ENCODE assay signal across 25 mouse cellular contexts in genomic region chr2:33683594-33683993, GRCm38 (mm10). TPM values are rescaled to one million over a fixed set of nuclear protein-coding genes. Genes with fewer than 3 reads are reported as not detected.
A peak's percentile ranks its signal among the peaks of the same experiment; 100 is the strongest.
DNase-seq lines count a peak whose midpoint lies in the region; ATAC-seq and TF ChIP-seq lines count a peak whose summit lies in the region.
"Had no signal": no experiment of that assay in that cellular context is flagged by ENCODE, and none has a peak within 500 bp of the region (broad histone marks: within the 10 kb centered on the region; RNA-seq: fewer than 3 reads in every experiment).

No protein-coding gene starts in this region.

- no peak for TF ChIP-seq POLR2A in brain, embryonic 14.5 days (IDR thresholded peaks at IDR 0.05; ENCODE audit: borderline replicate concordance, extremely low read depth, insufficient read depth, insufficient read length, poor library complexity, severe bottlenecking)

- H3K4me1 ChIP-seq in hindbrain, embryonic 10.5 days (replicated peaks), result peaks cover 26% of the 10 kb centered on the region
- H3K4me1 ChIP-seq in hindbrain, embryonic 16.5 days (ENCODE audit: control insufficient read depth, insufficient read depth, low read depth, low read length), result no peaks in the 10 kb centered on the region
- H3K4me1 ChIP-seq in forebrain, embryonic 15.5 days, result peaks cover 8% of the 10 kb centered on the region
- peaks cover 18% of the 10 kb centered on the region for H3K4me1 ChIP-seq in midbrain, embryonic 13.5 days (replicated peaks)
- H3K4me1 ChIP-seq: embryonic facial prominence, embryonic 13.5 days; heart, embryonic 10.5 days had no signal

- TF ChIP-seq CTCF in brain, embryonic 14.5 days (IDR thresholded peaks at IDR 0.05; ENCODE audit: borderline replicate concordance, extremely low read depth, insufficient read depth, insufficient read length), result no peak

- H3K4me3 ChIP-seq in hindbrain, embryonic 10.5 days, result no peak overlapping the region
- H3K4me3 ChIP-seq in hindbrain, embryonic 16.5 days (ENCODE audit: low read length), result no peak overlapping the region
- H3K4me3 ChIP-seq in forebrain, embryonic 15.5 days, result no peak overlapping the region
- H3K4me3 ChIP-seq in midbrain, embryonic 13.5 days (replicated peaks), result no peak overlapping the region
- H3K4me3 ChIP-seq: embryonic facial prominence, embryonic 13.5 days; erythroblast, embryonic 14.5 days; gastrocnemius, adult 2 months; heart, embryonic 10.5 days had no signal

- no peak overlapping the region for H3K9ac ChIP-seq in hindbrain, embryonic 16.5 days (ENCODE audit: low read depth, low read length)
- no peak overlapping the region for H3K9ac ChIP-seq in forebrain, embryonic 15.5 days (replicated peaks)
- no peak overlapping the region for H3K9ac ChIP-seq in midbrain, embryonic 13.5 days (replicated peaks)
- H3K9ac ChIP-seq: embryonic facial prominence, embryonic 13.5 days had no signal

- DNase-seq in hindbrain, embryonic 10.5 days (ENCODE audit: low spot score), result no peak
- peak; percentile 65 for DNase-seq in brain, embryonic 14.5 days (ENCODE audit: low read depth)
- no peak for DNase-seq in left cerebral cortex, adult 9 months (ENCODE audit: low spot score in 2 of 2)
- DNase-seq in cerebellum, adult 9-10 months, result no peak
- DNase-seq: cerebellum, adult 9-11 months; gastrocnemius, adult 2 months; heart, postnatal 4 days; kidney, adult 18-20 months; kidney, postnatal 4 days; lung, postnatal 4 days; right cerebral cortex, postnatal 25 days; spleen, adult 18-20 months; thymus, postnatal 14 days had no signal

- H3K4me2 ChIP-seq in hindbrain, embryonic 16.5 days (ENCODE audit: low read length), result no peak overlapping the region
- H3K4me2 ChIP-seq in forebrain, embryonic 15.5 days (replicated peaks), result no peak overlapping the region
- H3K4me2 ChIP-seq in midbrain, embryonic 13.5 days (replicated peaks), result no peak overlapping the region
- H3K4me2 ChIP-seq: embryonic facial prominence, embryonic 13.5 days had no signal

- peaks cover 25% of the 10 kb centered on the region for H3K27me3 ChIP-seq in hindbrain, embryonic 10.5 days (ENCODE audit: insufficient read depth, poor library complexity, severe bottlenecking)
- H3K27me3 ChIP-seq in hindbrain, embryonic 16.5 days (replicated peaks; ENCODE audit: control insufficient read depth, insufficient read depth, low read length), result no peaks in the 10 kb centered on the region
- peaks cover 3% of the 10 kb centered on the region; the same call in 1 of the 2 replicates for H3K27me3 ChIP-seq in forebrain, embryonic 15.5 days
- peaks cover 12% of the 10 kb centered on the region for H3K27me3 ChIP-seq in midbrain, embryonic 13.5 days

- peaks cover 5% of the 10 kb centered on the region; the same call in 1 of the 2 replicates for H3K9me3 ChIP-seq in hindbrain, embryonic 10.5 days
- H3K9me3 ChIP-seq in hindbrain, embryonic 16.5 days (ENCODE audit: control insufficient read depth, low read length), result no peaks in the 10 kb centered on the region
- H3K9me3 ChIP-seq in forebrain, embryonic 15.5 days, result no peaks in the 10 kb centered on the region
- H3K9me3 ChIP-seq in midbrain, embryonic 13.5 days, result no peaks in the 10 kb centered on the region; the same call in 1 of the 2 replicates
- H3K9me3 ChIP-seq: embryonic facial prominence, embryonic 13.5 days had no signal

- peak overlapping the region; percentile 14; the same call in 1 of the 2 replicates for H3K27ac ChIP-seq in hindbrain, embryonic 10.5 days
- H3K27ac ChIP-seq in hindbrain, embryonic 16.5 days (ENCODE audit: low read depth, low read length), result no peak overlapping the region
- H3K27ac ChIP-seq in forebrain, embryonic 15.5 days (replicated peaks), result no peak overlapping the region
- H3K27ac ChIP-seq in midbrain, embryonic 13.5 days, result 0 out of 2 replicates have a peak overlapping the region, but pooled peaks have one; percentile 60
- H3K27ac ChIP-seq: embryonic facial prominence, embryonic 13.5 days; gastrocnemius, adult 2 months; heart, embryonic 10.5 days had no signal

- WGBS in hindbrain, embryonic 10.5 days, result 64% methylated on average over 4 of the region's 4 CpGs
- 62% methylated on average over 4 of the region's 4 CpGs for WGBS in hindbrain, embryonic 16.5 days
- WGBS in forebrain, embryonic 15.5 days, result 29% methylated on average over 4 of the region's 4 CpGs
- WGBS in midbrain, embryonic 13.5 days, result 45% methylated on average over 4 of the region's 4 CpGs

- H3K36me3 ChIP-seq in hindbrain, embryonic 10.5 days, result no peaks in the 10 kb centered on the region
- no peaks in the 10 kb centered on the region for H3K36me3 ChIP-seq in hindbrain, embryonic 16.5 days (ENCODE audit: control insufficient read depth, insufficient read depth, low read length)
- H3K36me3 ChIP-seq in forebrain, embryonic 15.5 days, result no peaks in the 10 kb centered on the region
- no peaks in the 10 kb centered on the region for H3K36me3 ChIP-seq in midbrain, embryonic 13.5 days
- H3K36me3 ChIP-seq: embryonic facial prominence, embryonic 13.5 days; heart, embryonic 10.5 days had no signal

- ATAC-seq in hindbrain, embryonic 16.5 days, result no peak
- ATAC-seq in forebrain, embryonic 15.5 days (replicated peaks), result peak; percentile 61; the same call in 1 of the 2 replicates
- peak; percentile 50; the same call in 1 of the 2 replicates for ATAC-seq in midbrain, embryonic 13.5 days
- ATAC-seq: CD4-positive, CD25-positive, alpha-beta regulatory T cell, adult 4 months; inflammation-experienced regulatory T-cells, adult 6 months had no signal

RNA-seq across cellular contexts. Expression of gene Lmx1b, which starts 43.3 kb away (rescaled TPM):
- polyA plus RNA-seq in hindbrain, embryonic 10.5 days (2016; fragmentation: Nextera tagmentation; extraction: Ambion mirVana), result 2.5 and 7.7 TPM in 2 replicates
- polyA plus RNA-seq in hindbrain, embryonic 16.5 days (2015; fragmentation: Nextera tagmentation; extraction: Ambion mirVana), result 3.3 and 3.5 TPM in 2 replicates
- 2.9 and 16.0 TPM in 2 replicates for polyA plus RNA-seq in brain, embryonic 14.5 days (2012; rRNA removed)
- polyA plus RNA-seq in forebrain, embryonic 15.5 days (2015; fragmentation: Nextera tagmentation; extraction: Ambion mirVana), result 0.06 and 0.13 TPM in 2 replicates
- polyA plus RNA-seq in midbrain, embryonic 13.5 days (2015; fragmentation: Nextera tagmentation; extraction: Ambion mirVana), result 2.5 and 2.7 TPM in 2 replicates
- polyA plus RNA-seq: CD4-positive, CD25-positive, alpha-beta regulatory T cell, adult 4 months; erythroblast, embryonic 14.5 days; heart, embryonic 16.5 days; inflammation-experienced regulatory T-cells, adult 6 months; liver, adult 2 months; liver, embryonic 16.5 days; lung, embryonic 16.5 days had no signal

Comparison
In these comparisons a context has a peak if more than half of its experiments do, and no peak if none do; other contexts are left out.
1. H3K27ac ChIP-seq: peak in hindbrain, embryonic 10.5 days (single experiment) and midbrain, embryonic 13.5 days (single experiment); none in hindbrain, embryonic 16.5 days (single experiment) and forebrain, embryonic 15.5 days (single experiment).